Mouse (Mus musculus) midbrain, embryonic 11.5 days (tissue): Measurements from ENCODE around the gene Abcg5. TPM values are rescaled to one million over a fixed set of nuclear protein-coding genes. Genes with fewer than 3 reads are reported as not detected.

Source experiments
- ATAC-seq: fragments of 200-750 bp; cut with Nextera tagmentation; 2 replicates; pipeline ENCODE4 v1.8.0; 2017; ENCODE audit warnings: moderate TSS enrichment, moderate library complexity; ENCODE audit not compliant: low FRiP score
- DNase-seq: peaks from one replicate; pipeline ENCODE4 v3.0.0; 2015; ENCODE audit warnings: low spot score; ENCODE audit errors: missing footprints
- H3K27ac ChIP-seq: fragments of 300-500 bp; sonication (generic); 2 replicates; pipeline ENCODE4 v1.5.1; 2014; ENCODE audit warnings: low read depth, low read length
- H3K27me3 ChIP-seq: fragments of 300-500 bp; sonication (generic); 2 replicates; pipeline ENCODE4 v1.6.1; 2014; ENCODE audit warnings: mild to moderate bottlenecking, low read length, moderate library complexity, mixed read lengths; ENCODE audit not compliant: control insufficient read depth, insufficient read depth
- H3K36me3 ChIP-seq: fragments of 300-500 bp; sonication (generic); 2 replicates; pipeline ENCODE4 v1.6.1; 2014; ENCODE audit warnings: mild to moderate bottlenecking, low read length, moderate library complexity, mixed read lengths; ENCODE audit not compliant: control insufficient read depth, insufficient read depth
- H3K4me1 ChIP-seq: fragments of 300-500 bp; sonication (generic); 2 replicates; pipeline ENCODE4 v1.6.1; 2014; ENCODE audit warnings: low read length; ENCODE audit not compliant: control insufficient read depth, insufficient read depth
- H3K4me2 ChIP-seq: fragments of 300-500 bp; sonication (generic); 2 replicates; pipeline ENCODE4 v1.6.1; 2014; ENCODE audit warnings: mild to moderate bottlenecking, moderate library complexity
- H3K4me3 ChIP-seq: fragments of 300-500 bp; sonication (generic); 2 replicates; pipeline ENCODE4 v1.5.1; 2014; ENCODE audit warnings: low read depth, low read length
- H3K9ac ChIP-seq: fragments of 300-500 bp; sonication (generic); 2 replicates; pipeline ENCODE4 v1.6.1; 2014; ENCODE audit warnings: low read length
- H3K9me3 ChIP-seq: fragments of 300-500 bp; sonication (generic); 2 replicates; pipeline ENCODE4 v1.6.1; 2016; ENCODE audit warnings: low read length; ENCODE audit not compliant: control insufficient read depth
- WGBS: fragments of 180-500 bp; shearing (Covaris S2); extraction: QIAGEN DNeasy Blood & Tissue Kit; methylation state at CpG from one replicate; pipeline ENCODE4 v1.1.7; 2014; 5-methylcytosine and 5-hydroxymethylcytosine counted together
- polyA plus RNA-seq: library from polyadenylated mRNA; unstranded; fragments of >200 nt; fragmentation: Nextera tagmentation; extraction: Ambion mirVana; gene quantifications from 2 replicates; pipeline ENCODE4 v1.2.1, GENCODE M21; 2014

Gene Abcg5
- polyA plus RNA-seq, 1 experiment from 2014 or later = 2.4 TPM

GRCm38 (mm10) chr17:84693741-84694140, 10.9 kb upstream of the Abcg5 start:
- Histone ChIP-seq H3K9me3 (no peaks in the 10 kb centered on the region), H3K4me1 (no peaks in the 10 kb centered on the region), H3K4me2 (no peak overlapping the region), H3K27ac (no peak overlapping the region), H3K27me3 (no peaks in the 10 kb centered on the region), H3K9ac (no peak overlapping the region), H3K4me3 (no peak overlapping the region), H3K36me3 (no peaks in the 10 kb centered on the region)
- DNase-seq (no peak), ATAC-seq (no peak)
- 79% methylated on average over 2 of the region's 2 CpGs for WGBS

GRCm38 (mm10) chr17:84690111-84690510, 7.3 kb upstream of the Abcg5 start:
- Histone ChIP-seq H3K27me3 (no peaks in the 10 kb centered on the region), H3K9ac (no peak overlapping the region), H3K9me3 (no peaks in the 10 kb centered on the region), H3K4me1 (no peaks in the 10 kb centered on the region), H3K4me3 (no peak overlapping the region), H3K27ac (no peak overlapping the region), H3K4me2 (no peak overlapping the region), H3K36me3 (no peaks in the 10 kb centered on the region)
- ATAC-seq = no peak
- DNase-seq = no peak
- whole genome bisulfite sequencing = 89% methylated on average over 5 of the region's 5 CpGs

- Histone ChIP-seq H3K9me3 (no peaks in the 10 kb centered on the region), H3K9ac (no peak overlapping the region), H3K4me3 (no peak overlapping the region), H3K27me3 (no peaks in the 10 kb centered on the region), H3K36me3 (no peaks in the 10 kb centered on the region), H3K4me1 (no peaks in the 10 kb centered on the region), H3K4me2 (no peak overlapping the region), H3K27ac (no peak overlapping the region)
- 83% methylated on average over 5 of the region's 5 CpGs for WGBS
- DNase-seq = no peak
- no peak for ATAC-seq
Measured at GRCm38 (mm10) chr17:84689316-84689715, 6.5 kb upstream of the Abcg5 start.

GRCm38 (mm10) chr17:84688834-84689233, 6.0 kb upstream of the Abcg5 start:
- Histone ChIP-seq H3K9me3 (no peaks in the 10 kb centered on the region), H3K27ac (no peak overlapping the region), H3K4me3 (no peak overlapping the region), H3K27me3 (no peaks in the 10 kb centered on the region), H3K4me1 (no peaks in the 10 kb centered on the region), H3K4me2 (no peak overlapping the region), H3K36me3 (no peaks in the 10 kb centered on the region), H3K9ac (no peak overlapping the region)
- ATAC-seq (no peak), DNase-seq (no peak)
- 92% methylated on average over 11 of the region's 11 CpGs for WGBS

DNA sequence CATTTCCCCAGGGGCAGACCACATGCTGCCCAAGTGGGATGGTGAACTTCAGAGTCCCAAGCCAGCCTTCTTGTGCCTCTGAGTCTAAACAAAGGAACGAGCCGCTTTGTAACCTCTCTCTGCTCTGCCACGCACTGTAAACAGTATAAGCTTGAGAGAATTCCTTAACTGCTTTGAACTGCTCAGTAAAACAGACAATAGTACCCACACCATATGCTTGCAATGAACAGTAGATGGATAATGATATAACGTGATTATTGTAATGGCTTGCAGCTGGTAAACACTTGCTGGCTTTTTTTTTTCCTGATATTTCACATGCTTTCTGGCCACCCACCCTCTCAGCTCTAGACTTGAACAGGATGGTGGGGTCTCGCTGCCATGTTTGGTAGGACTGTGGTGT, 5.2 kb upstream of the Abcg5 start:
- no peaks in the 10 kb centered on the region for H3K4me1 ChIP-seq
- WGBS = 83% methylated on average over 5 of the region's 5 CpGs
- no peaks in the 10 kb centered on the region for H3K36me3 ChIP-seq
- H3K27me3 ChIP-seq = no peaks in the 10 kb centered on the region
- H3K4me2 ChIP-seq = no peak overlapping the region
- H3K9me3 ChIP-seq = no peaks in the 10 kb centered on the region
- ATAC-seq (no peak), DNase-seq (no peak)
- no peak overlapping the region for H3K27ac ChIP-seq
- no peak overlapping the region for H3K9ac ChIP-seq
- no peak overlapping the region for H3K4me3 ChIP-seq

- WGBS = 86% methylated on average over 4 of the region's 4 CpGs
- no peak for DNase-seq
- Histone ChIP-seq H3K27me3 (no peaks in the 10 kb centered on the region), H3K4me2 (no peak overlapping the region), H3K9me3 (no peaks in the 10 kb centered on the region), H3K9ac (no peak overlapping the region), H3K36me3 (no peaks in the 10 kb centered on the region), H3K27ac (no peak overlapping the region), H3K4me1 (no peaks in the 10 kb centered on the region), H3K4me3 (no peak overlapping the region)
- ATAC-seq = no peak
Measured at GRCm38 (mm10) chr17:84685286-84685685, 2.5 kb upstream of the Abcg5 start.

DNA sequence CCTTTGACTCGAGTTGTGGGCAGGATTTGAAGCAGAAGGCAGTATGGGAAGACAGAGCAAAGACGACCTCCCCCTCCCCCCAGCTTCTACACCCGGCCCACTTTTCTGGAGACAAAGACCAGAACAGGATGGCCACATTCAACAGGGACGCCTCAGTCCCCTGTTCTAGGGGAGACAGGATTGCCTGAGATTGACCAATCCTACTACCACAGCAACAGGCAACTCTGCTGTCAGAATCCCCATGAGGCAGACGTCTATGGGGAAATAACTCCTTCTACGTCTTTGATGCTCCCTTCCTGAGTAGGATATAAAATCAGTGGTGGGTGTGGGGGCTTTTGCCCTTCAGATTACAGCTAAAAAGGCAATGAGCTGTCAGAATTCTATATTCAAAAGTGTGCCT, 1.5 kb upstream of the Abcg5 start:
- H3K27ac ChIP-seq = no peak overlapping the region
- H3K36me3 ChIP-seq = no peaks in the 10 kb centered on the region
- DNase-seq (no peak), ATAC-seq (no peak)
- H3K9ac ChIP-seq = no peak overlapping the region
- H3K4me1 ChIP-seq = no peaks in the 10 kb centered on the region
- no peak overlapping the region for H3K4me2 ChIP-seq
- H3K27me3 ChIP-seq = no peaks in the 10 kb centered on the region
- WGBS = 56% methylated on average over 6 of the region's 6 CpGs
- no peak overlapping the region for H3K4me3 ChIP-seq
- no peaks in the 10 kb centered on the region for H3K9me3 ChIP-seq

DNA sequence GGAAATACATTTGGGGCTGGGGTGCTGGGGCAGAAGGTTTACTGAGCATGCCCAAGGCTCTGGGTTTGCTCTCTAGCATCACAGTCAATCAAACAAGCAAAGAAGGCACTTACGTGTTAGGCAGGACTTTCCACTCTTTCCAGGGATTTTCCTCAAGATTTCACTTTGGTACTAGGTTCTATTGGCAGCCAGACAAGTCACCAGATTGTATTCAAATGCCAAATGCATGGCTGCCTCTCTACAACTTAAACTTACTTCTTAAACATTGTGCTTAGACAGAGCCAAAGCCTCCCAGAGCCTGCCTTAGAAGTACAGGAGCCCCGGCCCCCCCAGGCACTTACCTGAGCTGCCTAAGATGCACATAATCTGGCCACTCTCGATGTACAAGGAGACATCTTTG, 1.1 kb downstream of the Abcg5 start:
- Histone ChIP-seq H3K36me3 (no peaks in the 10 kb centered on the region), H3K4me1 (no peaks in the 10 kb centered on the region), H3K27me3 (no peaks in the 10 kb centered on the region), H3K4me3 (no peak overlapping the region), H3K9ac (no peak overlapping the region), H3K9me3 (no peaks in the 10 kb centered on the region), H3K27ac (no peak overlapping the region), H3K4me2 (no peak overlapping the region)
- WGBS = 68% methylated on average over 3 of the region's 3 CpGs
- ATAC-seq (no peak), DNase-seq (no peak)

- 91% methylated on average over 11 of the region's 11 CpGs for WGBS
Measured at GRCm38 (mm10) chr17:84677595-84677994, 5.2 kb downstream of the Abcg5 start.

DNA sequence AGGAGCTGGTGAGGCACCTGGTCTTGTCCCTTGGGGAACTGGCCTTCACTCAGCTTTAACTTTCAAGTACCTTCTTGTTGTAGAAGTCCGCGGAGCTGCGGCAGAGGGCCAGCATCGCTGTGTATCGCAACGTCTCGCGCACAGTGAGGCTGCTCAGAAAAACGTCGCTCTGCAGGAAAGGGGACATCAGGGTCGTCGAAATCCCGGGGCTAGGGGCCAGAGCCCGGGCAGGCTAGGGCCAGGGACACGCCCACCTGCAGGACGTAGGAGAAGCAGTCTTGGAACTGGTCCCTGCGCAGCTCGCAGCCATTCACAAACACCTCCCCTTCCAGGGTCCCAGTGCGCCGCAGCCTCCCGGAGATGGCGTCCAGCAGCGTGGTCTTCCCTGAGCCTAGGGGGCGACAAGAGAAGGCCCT, 6.9 kb downstream of the Abcg5 start, which contains the start of gene Abcg8:
Gene Abcg8 (plus strand): TSS at position 352 of the 416 bp plus-strand sequence.
- H3K36me3 ChIP-seq = no peaks in the 10 kb centered on the region
- no peak within 1 kb of the TSS for H3K27ac ChIP-seq
- H3K27me3 ChIP-seq = 0 out of 2 replicates have a peak, but pooled peaks cover 2% of the 10 kb centered on the region
- peak within 1 kb of the TSS; percentile 47 for H3K9ac ChIP-seq
- ATAC-seq = peak; percentile 58
- peak within 1 kb of the TSS; percentile 28 for H3K4me3 ChIP-seq
- H3K9me3 ChIP-seq = no peaks in the 10 kb centered on the region
- WGBS = 1% methylated on average over 24 of the region's 24 CpGs
- H3K4me2 ChIP-seq = peak within 1 kb of the TSS; percentile 60
- peak; percentile 89 for DNase-seq
- peaks cover 2% of the 10 kb centered on the region; the same call in 1 of the 2 replicates for H3K4me1 ChIP-seq

More at GRCm38 (mm10) chr17:84677595-84677994, 5.2 kb downstream of the Abcg5 start:
- H3K4me3 ChIP-seq = no peak overlapping the region
- H3K9ac ChIP-seq = no peak overlapping the region
- peak; percentile 81 for DNase-seq
- H3K4me1 ChIP-seq = peaks cover 2% of the 10 kb centered on the region; the same call in 1 of the 2 replicates
- H3K36me3 ChIP-seq = no peaks in the 10 kb centered on the region
- H3K4me2 ChIP-seq = no peak overlapping the region
- ATAC-seq = no peak
- H3K9me3 ChIP-seq = no peaks in the 10 kb centered on the region
- 0 out of 2 replicates have a peak, but pooled peaks cover 2% of the 10 kb centered on the region for H3K27me3 ChIP-seq
- H3K27ac ChIP-seq = no peak overlapping the region
